Mouse (Mus musculus) olfactory bulb, adult 2 months (tissue): Measurements from ENCODE around the gene Glipr2.

Source experiments
- CTCF ChIP-seq: fragments of 200-500 bp; IDR thresholded peaks from 2 replicates; pipeline ENCODE4 v1.5.1; 2012; ENCODE audit warnings: low read depth, mild to moderate bottlenecking, low read length, moderate library complexity; ENCODE audit not compliant: insufficient read depth
- POLR2A ChIP-seq: fragments of 200-500 bp; IDR thresholded peaks from 2 replicates; pipeline ENCODE4 v1.6.1; 2012; ENCODE audit warnings: mild to moderate bottlenecking, low read depth, low read length, moderate library complexity; ENCODE audit not compliant: insufficient read depth

DNA sequence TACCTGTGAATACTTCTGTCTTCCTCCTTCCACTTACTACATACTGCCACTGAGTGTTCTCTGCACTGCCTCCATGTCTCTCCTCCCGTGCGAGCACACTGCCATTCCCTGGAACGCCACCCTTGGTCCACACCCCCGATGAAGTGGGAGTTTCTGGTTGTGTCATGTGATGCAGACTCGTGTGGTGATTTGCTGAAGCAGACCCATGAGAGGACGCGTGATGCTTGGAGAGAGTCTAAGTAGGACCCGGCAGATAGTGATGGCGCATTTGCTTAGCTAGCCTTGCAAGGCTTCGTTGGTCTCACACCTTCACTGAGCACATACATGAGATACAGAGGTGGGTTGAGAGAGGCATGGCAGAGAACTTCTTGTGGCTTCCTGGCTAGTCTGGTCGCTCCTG is 35.9 kb downstream of the Glipr2 start:
- TF ChIP-seq CTCF (no peak), POLR2A (no peak)
